Mouse (Mus musculus): ENCODE measurements around the gene Ctnna3.

- TF ChIP-seq MYOD1 (IDR thresholded peaks at IDR 0.05; ENCODE audit: control insufficient read depth in 1 of 3, insufficient read length in 2 of 3, low read depth in 2 of 3) (no peak), POLR2AphosphoS2 (IDR thresholded peaks at IDR 0.05; ENCODE audit: insufficient read length, low read depth) (no peak), POLR2A (IDR thresholded peaks at IDR 0.05; ENCODE audit: insufficient read length, low read depth) (no peak), TCF3 (IDR thresholded peaks at IDR 0.05; ENCODE audit: insufficient read length, low read depth) (no peak), E2F4 (IDR thresholded peaks at IDR 0.05; ENCODE audit: insufficient read depth) (no peak), MAX (IDR thresholded peaks at IDR 0.05; ENCODE audit: low read depth) (no peak), TCF12 (IDR thresholded peaks at IDR 0.05; ENCODE audit: insufficient read depth, poor library complexity, severe bottlenecking) (no peak)
These were observed 14.6 kb upstream of the Ctnna3 start for GRCm38 (mm10) chr10:63415287-63415686.

Measured in myocyte (in vitro differentiated cells).